Mouse (Mus musculus): Measurements from ENCODE around the gene Tdpoz3. TPM values are rescaled to one million over a fixed set of nuclear protein-coding genes. Genes with fewer than 3 reads are reported as not detected.
"Not testable (repeated sequence)": the region's sequence is repeated elsewhere in the genome, so short reads cannot be mapped to it uniquely, and the experiment has no call there.

Gene Tdpoz3
- polyA plus RNA-seq (2014; fragmentation: Nextera tagmentation; extraction: Ambion mirVana): not detected in 2 replicates

DNA sequence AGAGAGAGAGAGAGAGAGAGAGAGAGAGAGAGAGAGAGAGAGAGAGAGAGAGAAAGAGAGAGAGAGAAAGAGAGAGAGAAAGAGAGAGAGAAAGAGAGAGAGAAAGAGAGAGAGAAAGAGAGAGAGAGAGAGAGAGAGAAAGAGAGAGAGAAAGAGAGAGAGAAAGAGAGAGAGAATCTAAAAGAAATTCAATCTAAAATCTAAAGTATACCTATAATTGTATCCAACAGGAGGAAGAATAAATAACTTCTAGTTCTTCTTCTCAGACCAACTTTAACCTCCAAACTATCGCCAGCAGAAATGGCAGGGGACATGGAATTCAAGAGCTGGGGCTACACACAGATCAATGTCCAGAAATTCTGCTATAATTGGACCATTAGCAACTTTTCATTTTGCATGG is at the start of gene Tdpoz3:
Tdpoz3 (plus strand) TSS at position 301 of the 400 bp plus-strand sequence.
- not testable (repeated sequence) for ATAC-seq (replicated peaks; ENCODE audit: insufficient number of reproducible peaks, low FRiP score, low TSS enrichment, low read depth); H3K4me3 ChIP-seq (ENCODE audit: low read depth, low read length)
- 76% methylated on average over 1 of the region's 1 CpGs for WGBS

GRCm38 (mm10) chr3:93796098-93796497 is 29.7 kb upstream of the Tdpoz3 start, which contains the start of gene Tdpoz4:
TSS of gene Tdpoz4 (plus strand) at chr3:93796398.
- H3K9ac ChIP-seq (replicated peaks; ENCODE audit: low read length); H3K27me3 ChIP-seq (ENCODE audit: control insufficient read depth, insufficient read depth, low read length); H3K4me1 ChIP-seq (ENCODE audit: control insufficient read depth, insufficient read depth, low read length); H3K27ac ChIP-seq (replicated peaks; ENCODE audit: low read depth, low read length); ATAC-seq (replicated peaks; ENCODE audit: insufficient number of reproducible peaks, low FRiP score, low TSS enrichment, low read depth); H3K4me2 ChIP-seq (ENCODE audit: low read depth, low read length); H3K9me3 ChIP-seq (replicated peaks; ENCODE audit: control insufficient read depth, low read length); DNase-seq (ENCODE audit: low spot score); H3K36me3 ChIP-seq (replicated peaks; ENCODE audit: control insufficient read depth, insufficient read depth, low read depth, low read length); H3K4me3 ChIP-seq (ENCODE audit: low read depth, low read length): not testable (repeated sequence)

More for the DNA sequence above, at the start of gene Tdpoz3:
- not testable (repeated sequence) for H3K4me1 ChIP-seq (ENCODE audit: control insufficient read depth, insufficient read depth, low read length); H3K9me3 ChIP-seq (replicated peaks; ENCODE audit: control insufficient read depth, low read length); H3K4me2 ChIP-seq (ENCODE audit: low read depth, low read length); H3K36me3 ChIP-seq (replicated peaks; ENCODE audit: control insufficient read depth, insufficient read depth, low read depth, low read length); H3K27ac ChIP-seq (replicated peaks; ENCODE audit: low read depth, low read length); DNase-seq (ENCODE audit: low spot score); H3K27me3 ChIP-seq (ENCODE audit: control insufficient read depth, insufficient read depth, low read length); H3K9ac ChIP-seq (replicated peaks; ENCODE audit: low read length)

GRCm38 (mm10) chr3:93813341-93813740 is 12.5 kb upstream of the Tdpoz3 start:
- not testable (repeated sequence) for ATAC-seq (replicated peaks; ENCODE audit: insufficient number of reproducible peaks, low FRiP score, low TSS enrichment, low read depth); H3K27me3 ChIP-seq (ENCODE audit: control insufficient read depth, insufficient read depth, low read length); H3K4me1 ChIP-seq (ENCODE audit: control insufficient read depth, insufficient read depth, low read length); H3K9me3 ChIP-seq (replicated peaks; ENCODE audit: control insufficient read depth, low read length); H3K27ac ChIP-seq (replicated peaks; ENCODE audit: low read depth, low read length); H3K36me3 ChIP-seq (replicated peaks; ENCODE audit: control insufficient read depth, insufficient read depth, low read depth, low read length); DNase-seq (ENCODE audit: low spot score); H3K9ac ChIP-seq (replicated peaks; ENCODE audit: low read length); H3K4me3 ChIP-seq (ENCODE audit: low read depth, low read length); H3K4me2 ChIP-seq (ENCODE audit: low read depth, low read length)

DNA sequence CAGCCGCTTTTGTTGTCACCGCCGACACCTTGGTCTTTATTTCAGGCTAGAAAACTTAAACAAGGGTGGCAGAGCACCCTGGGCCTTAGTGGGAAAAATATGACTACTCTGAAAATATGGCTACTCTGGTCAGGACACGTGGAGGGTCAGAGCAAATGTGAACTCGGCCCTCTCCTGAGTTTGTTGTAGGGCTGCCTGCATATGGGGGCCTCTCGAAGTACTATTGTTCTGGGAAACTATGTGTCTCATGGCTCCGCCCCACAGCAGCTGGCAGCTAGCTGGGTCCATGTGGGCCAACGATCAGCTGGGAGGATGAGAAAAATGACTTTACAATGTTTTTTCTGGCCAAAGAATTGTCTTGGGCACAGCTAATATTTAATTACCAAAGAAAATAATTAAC is 33.1 kb downstream of the Tdpoz3 start:
- not testable (repeated sequence) for ATAC-seq (replicated peaks; ENCODE audit: insufficient number of reproducible peaks, low FRiP score, low TSS enrichment, low read depth); H3K4me1 ChIP-seq (ENCODE audit: control insufficient read depth, insufficient read depth, low read length); H3K4me3 ChIP-seq (ENCODE audit: low read depth, low read length); H3K4me2 ChIP-seq (ENCODE audit: low read depth, low read length); H3K27ac ChIP-seq (replicated peaks; ENCODE audit: low read depth, low read length); H3K36me3 ChIP-seq (replicated peaks; ENCODE audit: control insufficient read depth, insufficient read depth, low read depth, low read length); H3K27me3 ChIP-seq (ENCODE audit: control insufficient read depth, insufficient read depth, low read length); DNase-seq (ENCODE audit: low spot score); H3K9me3 ChIP-seq (replicated peaks; ENCODE audit: control insufficient read depth, low read length); H3K9ac ChIP-seq (replicated peaks; ENCODE audit: low read length)
- 85% methylated on average over 8 of the region's 8 CpGs for WGBS

DNA sequence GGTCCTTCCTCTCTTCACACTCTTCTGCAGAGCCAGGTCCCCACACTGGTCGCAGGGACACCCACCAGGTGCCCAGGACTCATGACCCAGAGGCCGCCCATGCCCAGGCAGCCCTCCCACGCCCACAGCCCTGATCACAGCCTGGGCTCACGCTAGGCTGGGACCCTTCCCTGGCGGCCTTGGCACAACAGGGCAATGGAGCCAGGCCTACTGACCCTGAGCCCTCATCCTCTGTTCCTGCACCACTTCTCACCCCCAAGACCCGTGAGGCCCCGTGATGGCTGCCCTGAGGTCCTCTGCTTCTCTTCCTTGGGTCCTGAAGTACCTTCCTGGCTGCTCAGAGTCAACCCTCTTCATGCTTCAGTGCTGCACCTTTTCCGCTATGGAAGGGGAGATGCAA is 44.8 kb downstream of the Tdpoz3 start:
- not testable (repeated sequence) for H3K4me3 ChIP-seq (ENCODE audit: low read depth, low read length); H3K9ac ChIP-seq (replicated peaks; ENCODE audit: low read length); H3K27ac ChIP-seq (replicated peaks; ENCODE audit: low read depth, low read length); ATAC-seq (replicated peaks; ENCODE audit: insufficient number of reproducible peaks, low FRiP score, low TSS enrichment, low read depth); H3K27me3 ChIP-seq (ENCODE audit: control insufficient read depth, insufficient read depth, low read length); H3K36me3 ChIP-seq (replicated peaks; ENCODE audit: control insufficient read depth, insufficient read depth, low read depth, low read length); DNase-seq (ENCODE audit: low spot score); H3K4me1 ChIP-seq (ENCODE audit: control insufficient read depth, insufficient read depth, low read length); H3K4me2 ChIP-seq (ENCODE audit: low read depth, low read length); H3K9me3 ChIP-seq (replicated peaks; ENCODE audit: control insufficient read depth, low read length)
- 79% methylated on average over 7 of the region's 8 CpGs for WGBS

Other genes with a start within 250 kb of the Tdpoz3 start
- not detected in 2 replicates for gene Tdpoz2, start 173.3 kb upstream of the Tdpoz3 start, polyA plus RNA-seq (2014; fragmentation: Nextera tagmentation; extraction: Ambion mirVana)
- not detected in 2 replicates for gene Tdpoz1, start 149.7 kb upstream of the Tdpoz3 start, polyA plus RNA-seq (2014; fragmentation: Nextera tagmentation; extraction: Ambion mirVana)
- gene Gm37596, start 132.9 kb upstream of the Tdpoz3 start, polyA plus RNA-seq (2014; fragmentation: Nextera tagmentation; extraction: Ambion mirVana): not detected in 2 replicates
- not detected in 2 replicates for gene Gm5773, start 53.0 kb upstream of the Tdpoz3 start, polyA plus RNA-seq (2014; fragmentation: Nextera tagmentation; extraction: Ambion mirVana)
- not detected in 2 replicates for gene Tdpoz4, start 29.6 kb upstream of the Tdpoz3 start, polyA plus RNA-seq (2014; fragmentation: Nextera tagmentation; extraction: Ambion mirVana)
- gene Gm9117, start 117.5 kb downstream of the Tdpoz3 start, polyA plus RNA-seq (2014; fragmentation: Nextera tagmentation; extraction: Ambion mirVana): not detected in 2 replicates
- gene Tdpoz5, start 135.3 kb downstream of the Tdpoz3 start, polyA plus RNA-seq (2014; fragmentation: Nextera tagmentation; extraction: Ambion mirVana): not detected in 2 replicates
- not detected in 2 replicates for gene Gm9125, start 228.9 kb downstream of the Tdpoz3 start, polyA plus RNA-seq (2014; fragmentation: Nextera tagmentation; extraction: Ambion mirVana)
- not detected in 2 replicates for gene Gm10697, start 246.6 kb downstream of the Tdpoz3 start, polyA plus RNA-seq (2014; fragmentation: Nextera tagmentation; extraction: Ambion mirVana)